Mouse (Mus musculus): ENCODE data around the gene Mcts2. TPM values are rescaled to one million over a fixed set of nuclear protein-coding genes. Genes with fewer than 3 reads are reported as not detected.
A peak's percentile ranks its signal among the peaks of the same experiment; 100 is the strongest.

The Mcts2 gene
- polyA plus RNA-seq, 1 experiment from 2014 or later, result 40.5 TPM

DNA sequence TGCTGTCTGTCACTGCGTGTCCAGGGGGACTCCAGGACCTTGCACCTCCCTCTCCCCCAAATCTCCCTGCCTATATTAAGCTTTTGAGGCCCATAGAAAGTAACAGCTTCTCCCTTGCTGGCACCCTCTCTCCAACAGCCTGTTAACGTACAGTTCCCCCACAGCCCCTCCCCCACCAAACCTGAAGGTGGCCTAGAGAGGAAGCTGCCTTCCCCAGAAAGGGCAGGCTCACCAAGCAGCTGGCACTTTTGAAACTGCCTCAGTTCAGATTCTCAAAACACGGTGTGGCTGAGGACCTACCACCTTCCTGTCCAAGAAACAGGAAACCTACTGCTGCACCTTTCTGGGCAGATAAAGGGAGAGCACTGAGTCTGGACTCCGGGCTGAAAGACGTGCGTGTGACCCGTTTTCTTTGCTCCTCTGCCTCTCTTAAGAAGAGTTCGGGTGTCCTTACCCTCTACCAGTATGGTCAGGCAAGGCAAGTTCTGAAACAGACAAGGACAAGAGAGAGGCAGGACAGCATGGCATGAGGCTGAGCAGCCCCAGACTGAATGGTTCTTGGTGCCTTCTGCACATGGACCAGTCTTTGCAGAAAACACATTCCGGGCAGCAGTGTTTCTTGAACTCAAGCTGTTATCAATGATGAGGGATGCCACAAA, 15.7 kb upstream of the Mcts2 start:
- H3K4me2 ChIP-seq (replicated peaks), result peak overlapping the region; percentile 93
- peaks cover 35% of the 10 kb centered on the region for H3K4me1 ChIP-seq
- 57% methylated on average over 9 of the region's 9 CpGs for WGBS
- peak overlapping the region; percentile 99 for H3K4me3 ChIP-seq
- H3K27ac ChIP-seq, result peak overlapping the region; percentile 97
- peak overlapping the region; percentile 96 for H3K9ac ChIP-seq
- H3K36me3 ChIP-seq, result peaks cover 33% of the 10 kb centered on the region
- H3K27me3 ChIP-seq, result no peaks in the 10 kb centered on the region
- H3K9me3 ChIP-seq (replicated peaks), result no peaks in the 10 kb centered on the region
- ATAC-seq (ENCODE audit: low FRiP score), result 0 out of 2 replicates have a peak, but pooled peaks have one; percentile 22

DNA sequence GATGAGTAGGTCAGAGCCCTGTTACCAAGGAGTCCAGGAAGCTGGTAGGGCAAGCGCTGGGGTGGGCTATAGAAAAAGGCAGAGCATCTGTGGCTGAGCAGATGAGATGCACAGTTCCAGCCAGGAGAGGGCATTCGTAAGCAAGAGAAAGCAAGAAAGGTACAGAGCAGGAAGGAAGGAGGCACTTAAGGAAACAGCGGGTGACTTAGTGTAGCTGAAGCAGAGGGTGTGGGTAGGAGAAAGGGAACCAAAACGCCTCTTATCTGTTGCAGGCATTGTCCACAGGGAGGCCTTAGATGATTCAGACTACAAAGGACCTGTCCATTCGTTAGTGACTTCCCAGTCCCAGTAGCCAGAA, 15.2 kb upstream of the Mcts2 start:
- Histone ChIP-seq H3K4me1 (peaks cover 35% of the 10 kb centered on the region), H3K9ac (peak overlapping the region; percentile 96), H3K36me3 (peaks cover 38% of the 10 kb centered on the region), H3K27me3 (no peaks in the 10 kb centered on the region), H3K27ac (peak overlapping the region; percentile 35), H3K4me2 (replicated peaks) (peak overlapping the region; percentile 93), H3K4me3 (peak overlapping the region; percentile 99), H3K9me3 (replicated peaks) (no peaks in the 10 kb centered on the region)
- 38% methylated on average over 5 of the region's 5 CpGs for WGBS
- ATAC-seq (ENCODE audit: low FRiP score), result 0 out of 2 replicates have a peak, but pooled peaks have one; percentile 22

DNA sequence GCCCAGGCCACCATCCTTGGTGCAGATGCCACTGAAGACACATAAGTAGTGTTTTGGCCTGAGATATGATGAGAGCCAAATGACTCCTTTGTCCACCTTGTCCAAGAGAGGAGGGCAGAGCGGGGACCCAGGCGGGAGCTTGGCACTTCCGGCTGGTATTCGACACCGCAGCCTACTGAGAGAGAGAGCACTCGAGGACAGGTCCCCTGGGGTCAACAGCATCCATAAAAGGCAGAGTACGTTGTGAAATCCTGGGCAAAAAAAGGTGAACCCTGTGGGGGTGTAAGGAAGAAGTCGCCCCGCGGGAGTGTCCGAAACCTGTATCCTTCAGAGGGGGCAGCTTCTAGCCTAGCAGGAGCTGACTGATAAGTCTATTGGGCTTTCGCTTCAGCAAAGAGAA, 14.7 kb upstream of the Mcts2 start:
- ATAC-seq (ENCODE audit: low FRiP score), result no peak
- no peaks in the 10 kb centered on the region for H3K27me3 ChIP-seq
- WGBS, result 80% methylated on average over 12 of the region's 12 CpGs
- H3K9me3 ChIP-seq (replicated peaks), result no peaks in the 10 kb centered on the region
- H3K27ac ChIP-seq, result no peak overlapping the region; the same call in 1 of the 2 replicates
- peaks cover 43% of the 10 kb centered on the region for H3K36me3 ChIP-seq
- peak overlapping the region; percentile 93 for H3K4me2 ChIP-seq (replicated peaks)
- peak overlapping the region; percentile 99 for H3K4me3 ChIP-seq
- H3K4me1 ChIP-seq, result peaks cover 35% of the 10 kb centered on the region
- H3K9ac ChIP-seq, result peak overlapping the region; percentile 96

DNA sequence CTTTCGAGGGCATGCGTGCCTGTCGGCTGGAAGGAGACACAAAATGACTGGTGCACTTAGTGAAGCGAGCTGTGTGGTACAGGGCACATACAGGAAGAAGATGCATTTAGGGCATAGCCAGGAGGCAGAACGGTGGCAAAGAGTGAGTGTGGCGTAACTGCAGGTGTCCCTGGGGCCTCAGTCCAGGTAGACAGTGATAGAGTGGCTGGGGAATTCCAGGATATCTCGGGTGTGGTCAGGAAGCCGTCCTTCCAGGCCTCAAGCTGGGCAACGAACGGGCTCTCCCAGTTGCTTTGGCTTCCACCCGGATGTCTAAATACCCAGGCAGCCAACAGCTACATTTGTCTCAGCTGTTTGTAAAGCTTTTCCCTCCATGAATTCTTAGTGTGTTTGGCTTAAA, 12.7 kb upstream of the Mcts2 start:
- no peak overlapping the region; the same call in 1 of the 2 replicates for H3K9ac ChIP-seq
- WGBS, result 82% methylated on average over 11 of the region's 11 CpGs
- H3K4me2 ChIP-seq (replicated peaks), result no peak overlapping the region
- no peaks in the 10 kb centered on the region for H3K27me3 ChIP-seq
- no peaks in the 10 kb centered on the region for H3K9me3 ChIP-seq (replicated peaks)
- H3K27ac ChIP-seq, result no peak overlapping the region
- ATAC-seq (ENCODE audit: low FRiP score), result no peak
- peaks cover 59% of the 10 kb centered on the region for H3K36me3 ChIP-seq
- no peak overlapping the region for H3K4me3 ChIP-seq
- peaks cover 35% of the 10 kb centered on the region for H3K4me1 ChIP-seq

DNA sequence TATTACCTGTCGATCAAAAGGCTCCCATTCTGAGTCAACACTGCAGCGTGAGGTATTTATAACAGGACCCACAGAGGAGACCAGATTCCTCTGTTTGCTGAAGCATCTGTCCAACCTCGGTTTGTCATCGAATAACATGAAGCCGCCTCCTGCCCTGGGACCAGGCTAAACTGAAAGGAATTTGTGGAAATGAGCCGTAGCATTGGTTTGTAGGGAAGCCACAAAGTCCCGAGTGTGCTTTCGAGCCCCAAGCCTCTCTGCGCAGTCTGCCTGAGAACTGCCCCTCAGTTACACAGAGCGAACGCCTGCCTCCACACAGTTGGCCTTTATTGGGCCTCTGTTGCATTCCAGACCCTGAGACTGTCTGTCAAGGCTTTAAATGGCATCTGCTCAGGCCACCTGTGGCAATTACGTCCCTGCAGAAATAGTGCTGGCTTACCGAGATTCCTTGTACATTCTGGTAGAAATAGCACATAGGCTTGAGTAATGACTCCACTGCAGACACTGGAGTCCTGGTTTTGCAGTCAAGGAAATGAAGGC, 11.5 kb upstream of the Mcts2 start:
- Histone ChIP-seq H3K27me3 (no peaks in the 10 kb centered on the region), H3K9ac (no peak overlapping the region), H3K27ac (no peak overlapping the region), H3K9me3 (replicated peaks) (no peaks in the 10 kb centered on the region), H3K4me2 (replicated peaks) (no peak overlapping the region), H3K4me3 (no peak overlapping the region), H3K36me3 (peaks cover 71% of the 10 kb centered on the region), H3K4me1 (peaks cover 40% of the 10 kb centered on the region)
- WGBS, result 86% methylated on average over 13 of the region's 13 CpGs
- ATAC-seq (ENCODE audit: low FRiP score), result no peak

DNA sequence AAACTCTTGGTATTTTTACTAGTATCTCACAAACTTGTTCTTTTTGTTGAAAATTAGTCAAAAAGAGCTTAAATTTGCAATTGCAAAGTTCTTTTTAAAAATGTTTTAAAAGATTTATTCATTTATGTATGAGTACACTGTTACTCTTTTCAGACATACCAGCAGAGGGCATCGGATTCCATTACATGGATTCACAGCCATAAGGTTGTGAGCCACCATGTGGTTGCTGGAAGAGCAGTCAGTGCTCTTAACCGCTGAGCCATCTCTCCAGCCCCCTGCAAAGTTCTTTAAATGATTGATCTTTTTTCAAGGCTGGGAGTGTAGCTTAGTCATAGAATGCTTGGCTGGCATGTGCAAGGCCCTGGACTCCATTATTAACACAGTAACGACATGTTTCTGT, 8.5 kb upstream of the Mcts2 start:
- Histone ChIP-seq H3K27ac (no peak overlapping the region), H3K4me1 (peaks cover 11% of the 10 kb centered on the region), H3K9me3 (replicated peaks) (no peaks in the 10 kb centered on the region), H3K4me3 (no peak overlapping the region), H3K9ac (no peak overlapping the region), H3K27me3 (no peaks in the 10 kb centered on the region), H3K36me3 (peaks cover 88% of the 10 kb centered on the region), H3K4me2 (replicated peaks) (no peak overlapping the region)
- 66% methylated on average over 3 of the region's 3 CpGs for WGBS
- 0 out of 2 replicates have a peak, but pooled peaks have one; percentile 57 for ATAC-seq (ENCODE audit: low FRiP score)

DNA sequence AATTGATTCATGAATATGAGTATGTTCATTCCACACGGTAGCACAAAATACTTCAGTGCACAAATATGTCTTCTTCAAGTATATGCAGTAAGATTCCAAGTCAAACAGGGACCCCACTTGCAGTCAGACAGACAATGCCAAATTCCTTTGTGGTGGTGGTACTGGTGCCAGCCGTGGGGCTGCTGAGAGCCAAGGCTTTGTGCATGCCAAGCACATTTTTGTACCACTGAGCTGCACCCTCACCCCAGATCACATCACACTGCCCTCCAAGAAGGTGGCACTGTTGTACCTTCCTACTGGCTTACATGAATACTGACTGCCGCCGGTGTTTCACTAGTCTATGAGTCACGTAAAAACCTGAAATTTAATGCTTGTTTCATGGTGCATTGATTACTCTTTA, 7.9 kb upstream of the Mcts2 start:
- no peak for ATAC-seq (ENCODE audit: low FRiP score)
- no peak overlapping the region for H3K27ac ChIP-seq
- no peak overlapping the region for H3K4me2 ChIP-seq (replicated peaks)
- H3K36me3 ChIP-seq, result peaks cover 94% of the 10 kb centered on the region
- H3K4me3 ChIP-seq, result no peak overlapping the region
- WGBS, result 94% methylated on average over 5 of the region's 5 CpGs
- no peaks in the 10 kb centered on the region for H3K27me3 ChIP-seq
- H3K9me3 ChIP-seq (replicated peaks), result no peaks in the 10 kb centered on the region
- H3K4me1 ChIP-seq, result peaks cover 10% of the 10 kb centered on the region
- H3K9ac ChIP-seq, result no peak overlapping the region

DNA sequence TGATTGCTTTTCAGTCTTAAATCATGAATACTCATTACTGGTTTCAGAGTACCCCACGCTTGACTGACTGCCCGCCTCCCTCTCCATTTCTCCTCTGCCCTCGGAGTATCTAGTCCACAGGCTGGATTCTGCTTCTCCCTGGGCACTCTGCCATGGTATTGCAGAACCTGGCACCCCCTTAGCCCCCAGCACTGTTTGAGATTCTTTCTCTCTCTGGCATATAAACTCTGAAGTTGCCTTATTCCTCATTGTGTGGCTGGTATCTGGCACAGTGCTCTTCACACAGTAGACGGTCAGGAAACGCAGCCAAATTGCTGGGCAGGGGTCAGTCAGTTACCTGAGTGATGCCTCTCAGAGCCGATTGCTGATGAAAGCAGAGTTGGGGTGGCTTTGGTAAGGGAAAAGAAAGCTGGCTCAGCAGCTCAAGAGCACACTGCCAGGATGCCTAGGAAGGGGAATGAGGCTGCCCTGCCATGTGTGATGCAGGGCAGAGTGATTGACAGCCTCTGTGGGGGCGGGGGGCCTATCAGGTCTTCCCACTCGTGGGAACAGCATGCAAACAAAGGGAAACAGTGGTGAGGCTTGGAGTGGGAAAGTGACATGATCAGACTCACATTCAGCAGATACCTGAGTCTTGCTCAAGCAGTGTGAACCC, 7.0 kb upstream of the Mcts2 start:
- WGBS, result 83% methylated on average over 8 of the region's 8 CpGs
- Histone ChIP-seq H3K27ac (no peak overlapping the region), H3K27me3 (no peaks in the 10 kb centered on the region), H3K4me3 (no peak overlapping the region), H3K9me3 (replicated peaks) (no peaks in the 10 kb centered on the region), H3K4me1 (peaks cover 5% of the 10 kb centered on the region; the same call in 1 of the 2 replicates), H3K36me3 (peaks cover 96% of the 10 kb centered on the region), H3K9ac (no peak overlapping the region), H3K4me2 (replicated peaks) (no peak overlapping the region)
- no peak for ATAC-seq (ENCODE audit: low FRiP score)

DNA sequence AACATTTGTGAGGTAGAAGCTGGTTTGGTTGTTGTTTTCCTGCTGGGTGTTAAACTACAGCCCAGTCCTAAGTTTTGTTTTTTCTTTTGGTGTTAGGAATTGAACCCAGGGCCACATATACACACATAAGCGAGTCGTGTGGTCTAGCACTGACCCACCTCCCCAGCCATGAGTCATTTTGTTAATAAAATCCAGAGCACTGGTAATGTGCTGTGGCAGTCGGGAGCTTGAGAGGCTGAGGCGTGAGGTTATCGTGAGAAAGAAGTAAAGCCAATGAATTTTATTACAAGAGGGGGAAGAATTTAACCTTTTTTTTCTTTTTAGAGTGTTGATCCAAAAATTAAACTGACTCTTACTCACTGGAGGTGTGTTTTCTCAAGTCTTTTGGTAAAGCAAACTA, 3.7 kb upstream of the Mcts2 start:
- peaks cover 11% of the 10 kb centered on the region; the same call in 1 of the 2 replicates for H3K4me1 ChIP-seq
- H3K27ac ChIP-seq, result no peak overlapping the region
- no peak for ATAC-seq (ENCODE audit: low FRiP score)
- H3K36me3 ChIP-seq, result peaks cover 97% of the 10 kb centered on the region
- no peaks in the 10 kb centered on the region for H3K27me3 ChIP-seq
- no peak overlapping the region for H3K4me3 ChIP-seq
- 94% methylated on average over 5 of the region's 5 CpGs for WGBS
- no peak overlapping the region for H3K9ac ChIP-seq
- no peaks in the 10 kb centered on the region for H3K9me3 ChIP-seq (replicated peaks)
- no peak overlapping the region for H3K4me2 ChIP-seq (replicated peaks)

DNA sequence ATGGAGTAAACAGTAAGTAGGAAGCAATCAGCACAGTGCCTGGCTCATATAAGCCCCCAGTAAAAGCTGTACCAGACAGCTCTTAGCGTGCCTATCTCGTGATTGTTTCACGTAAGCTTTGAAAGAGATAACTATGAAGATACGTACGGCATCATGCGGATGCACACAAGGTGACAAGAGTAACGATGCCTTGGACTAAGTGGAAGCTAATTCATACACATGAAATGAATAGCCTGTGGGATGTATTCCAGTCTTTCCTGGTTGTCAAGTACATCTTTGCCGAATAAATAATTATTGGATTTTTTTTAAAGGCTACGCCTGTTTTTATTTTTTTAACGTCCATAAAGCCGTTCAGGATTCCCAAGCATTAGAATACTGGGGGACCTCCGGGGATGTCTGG, 436 bp upstream of the Mcts2 start:
- peaks cover 93% of the 10 kb centered on the region for H3K36me3 ChIP-seq
- H3K4me2 ChIP-seq (replicated peaks), result peak overlapping the region; percentile 34
- no peaks in the 10 kb centered on the region for H3K27me3 ChIP-seq
- H3K4me1 ChIP-seq, result 0 out of 2 replicates have a peak, but pooled peaks cover 6% of the 10 kb centered on the region
- H3K9ac ChIP-seq, result no peak overlapping the region
- peak; percentile 56 for ATAC-seq (ENCODE audit: low FRiP score)
- H3K9me3 ChIP-seq (replicated peaks), result no peaks in the 10 kb centered on the region
- WGBS, result 56% methylated on average over 12 of the region's 12 CpGs
- peak overlapping the region; percentile 12; the same call in 1 of the 2 replicates for H3K4me3 ChIP-seq
- peak overlapping the region; percentile 66 for H3K27ac ChIP-seq

DNA sequence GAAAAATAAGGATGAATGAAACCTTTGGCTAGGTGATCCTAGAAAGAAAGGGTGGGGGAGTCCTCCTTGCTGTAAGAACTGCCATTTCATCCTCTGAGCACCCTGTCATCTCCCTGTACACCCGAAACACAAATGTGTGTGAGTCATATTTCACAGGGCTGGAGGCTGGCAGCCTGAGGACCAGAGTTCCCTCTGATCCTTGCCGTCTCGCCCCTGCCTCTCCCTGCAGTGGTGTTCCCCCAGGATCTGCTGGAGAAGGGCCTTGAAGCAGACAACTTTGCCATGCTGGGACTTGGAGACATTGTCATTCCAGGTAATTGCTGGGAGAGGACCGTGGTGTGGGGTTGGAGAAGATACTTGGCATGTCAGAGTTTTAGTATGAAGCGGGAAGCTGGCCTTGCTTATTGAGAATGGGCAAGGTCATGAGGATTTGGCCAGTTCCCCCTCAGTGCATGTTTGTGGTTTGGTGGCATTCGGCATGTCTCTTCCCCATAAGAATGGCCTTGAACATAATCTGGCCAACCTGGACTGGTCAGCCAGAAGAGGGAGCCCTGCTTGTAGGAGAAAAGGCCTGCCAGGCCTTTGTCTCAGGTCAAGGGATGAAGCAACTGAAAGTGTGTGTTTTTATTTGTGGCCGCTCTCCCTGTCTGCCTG, 4.9 kb downstream of the Mcts2 start:
- Histone ChIP-seq H3K4me2 (replicated peaks) (no peak overlapping the region), H3K4me1 (peaks cover 20% of the 10 kb centered on the region; the same call in 1 of the 2 replicates), H3K9me3 (replicated peaks) (no peaks in the 10 kb centered on the region), H3K9ac (no peak overlapping the region), H3K27ac (peak overlapping the region; percentile 50; the same call in 1 of the 2 replicates), H3K4me3 (no peak overlapping the region), H3K27me3 (no peaks in the 10 kb centered on the region), H3K36me3 (peaks cover 67% of the 10 kb centered on the region)
- WGBS, result 76% methylated on average over 7 of the region's 7 CpGs
- ATAC-seq (ENCODE audit: low FRiP score), result no peak

DNA sequence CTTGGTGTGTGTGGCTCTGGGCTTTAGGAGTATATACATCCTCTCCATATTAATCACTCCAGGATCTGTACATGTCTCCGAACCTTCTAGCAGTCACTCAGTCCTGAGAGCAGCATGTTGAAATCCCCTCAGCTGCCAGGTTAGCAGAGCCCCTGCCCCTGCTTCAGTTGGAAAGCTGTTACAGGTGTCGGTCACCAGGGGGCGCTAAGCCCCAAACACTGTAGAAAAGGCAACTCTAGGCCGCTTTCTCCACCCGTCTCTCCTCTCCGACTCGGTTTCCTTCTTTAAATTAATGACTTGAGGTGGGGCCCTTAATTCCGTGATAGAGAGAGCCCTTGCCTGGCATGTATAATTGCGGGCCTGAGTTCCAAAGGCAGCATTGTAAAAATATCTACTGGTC, 6.4 kb downstream of the Mcts2 start:
- ATAC-seq (ENCODE audit: low FRiP score), result 0 out of 2 replicates have a peak, but pooled peaks have one; percentile 7
- 22% methylated on average over 9 of the region's 9 CpGs for WGBS
- peak overlapping the region; percentile 23; the same call in 1 of the 2 replicates for H3K9ac ChIP-seq
- 0 out of 2 replicates have a peak overlapping the region, but pooled peaks have one; percentile 13 for H3K4me3 ChIP-seq
- peak overlapping the region; percentile 1; the same call in 1 of the 2 replicates for H3K27ac ChIP-seq
- H3K4me1 ChIP-seq, result peaks cover 17% of the 10 kb centered on the region; the same call in 1 of the 2 replicates
- H3K36me3 ChIP-seq, result peaks cover 61% of the 10 kb centered on the region
- no peaks in the 10 kb centered on the region for H3K9me3 ChIP-seq (replicated peaks)
- peak overlapping the region; percentile 40 for H3K4me2 ChIP-seq (replicated peaks)
- no peaks in the 10 kb centered on the region for H3K27me3 ChIP-seq

Measured in hindbrain, embryonic 12.5 days (tissue).